Mouse (Mus musculus) splenic B cell, adult 2 months (primary cell): ENCODE data around the gene Neurog1.
A peak's percentile ranks its signal among the peaks of the same experiment; 100 is the strongest.

Experiments
- DNase-seq: peaks from one replicate; pipeline ENCODE4 v3.0.0-alpha.2; 2011; ENCODE audit warnings: low read depth, low spot score
- H3K27me3 ChIP-seq: 2 replicates; pipeline ENCODE4 v1.6.1; 2012; ENCODE audit warnings: mild to moderate bottlenecking, low read length, moderate library complexity, mixed read lengths; ENCODE audit not compliant: control insufficient read depth, poor library complexity, insufficient read depth, severe bottlenecking
- H3K36me3 ChIP-seq: 2 replicates; pipeline ENCODE4 v1.6.1; 2012; ENCODE audit warnings: mild to moderate bottlenecking, low read length, moderate library complexity, mixed read lengths; ENCODE audit not compliant: control insufficient read depth, poor library complexity, insufficient read depth, severe bottlenecking

Neurog1 gene

GRCm38 (mm10) chr13:56251924-56252619 is at the start of gene Neurog1:
Neurog1 (minus strand) TSS chr13:56252163.
- H3K36me3 ChIP-seq, result no peaks in the 10 kb centered on the region
- H3K27me3 ChIP-seq, result peaks cover 2% of the 10 kb centered on the region; the same call in 1 of the 2 replicates
- no peak for DNase-seq

GRCm38 (mm10) chr13:56299336-56299735 is 47.4 kb upstream of the Neurog1 start:
- Histone ChIP-seq H3K27me3 (no peaks in the 10 kb centered on the region; the same call in 1 of the 2 replicates), H3K36me3 (no peaks in the 10 kb centered on the region)
- no peak for DNase-seq

GRCm38 (mm10) chr13:56296659-56297020 is 44.7 kb upstream of the Neurog1 start:
- Histone ChIP-seq H3K27me3 (no peaks in the 10 kb centered on the region; the same call in 1 of the 2 replicates), H3K36me3 (no peaks in the 10 kb centered on the region)
- no peak for DNase-seq

- no peak for DNase-seq
- no peaks in the 10 kb centered on the region for H3K36me3 ChIP-seq
- H3K27me3 ChIP-seq, result no peaks in the 10 kb centered on the region; the same call in 1 of the 2 replicates
These were observed 44.1 kb upstream of the Neurog1 start, which contains the start of gene Cxcl14 for GRCm38 (mm10) chr13:56295943-56296658. Cxcl14 (minus strand) TSS chr13:56296551.

- Histone ChIP-seq H3K36me3 (no peaks in the 10 kb centered on the region), H3K27me3 (no peaks in the 10 kb centered on the region; the same call in 1 of the 2 replicates)
- DNase-seq, result no peak
These were observed 43.6 kb upstream of the Neurog1 start for GRCm38 (mm10) chr13:56295586-56295942.

- H3K27me3 ChIP-seq, result no peaks in the 10 kb centered on the region; the same call in 1 of the 2 replicates
- no peak for DNase-seq
- H3K36me3 ChIP-seq, result no peaks in the 10 kb centered on the region
These were observed 42.9 kb upstream of the Neurog1 start for GRCm38 (mm10) chr13:56294908-56295307.

- H3K27me3 ChIP-seq, result no peaks in the 10 kb centered on the region; the same call in 1 of the 2 replicates
- no peaks in the 10 kb centered on the region for H3K36me3 ChIP-seq
These were observed 38.0 kb upstream of the Neurog1 start for GRCm38 (mm10) chr13:56289998-56290397.

GRCm38 (mm10) chr13:56289261-56289660 is 37.3 kb upstream of the Neurog1 start:
- H3K27me3 ChIP-seq, result no peaks in the 10 kb centered on the region
- DNase-seq, result no peak

More at GRCm38 (mm10) chr13:56289998-56290397, 38.0 kb upstream of the Neurog1 start:
- no peak for DNase-seq

GRCm38 (mm10) chr13:56288601-56289000 is 36.6 kb upstream of the Neurog1 start:
- Histone ChIP-seq H3K27me3 (no peaks in the 10 kb centered on the region), H3K36me3 (no peaks in the 10 kb centered on the region)
- DNase-seq, result no peak

More at GRCm38 (mm10) chr13:56289261-56289660, 37.3 kb upstream of the Neurog1 start:
- no peaks in the 10 kb centered on the region for H3K36me3 ChIP-seq

GRCm38 (mm10) chr13:56287091-56287490 is 35.1 kb upstream of the Neurog1 start:
- DNase-seq, result no peak
- no peaks in the 10 kb centered on the region for H3K36me3 ChIP-seq
- no peaks in the 10 kb centered on the region for H3K27me3 ChIP-seq

- DNase-seq, result no peak
- Histone ChIP-seq H3K36me3 (no peaks in the 10 kb centered on the region), H3K27me3 (no peaks in the 10 kb centered on the region)
These were observed 31.4 kb upstream of the Neurog1 start for GRCm38 (mm10) chr13:56283321-56283720.

GRCm38 (mm10) chr13:56280356-56280755 is 28.4 kb upstream of the Neurog1 start:
- DNase-seq, result peak; percentile 3
- Histone ChIP-seq H3K36me3 (no peaks in the 10 kb centered on the region), H3K27me3 (no peaks in the 10 kb centered on the region)

- peak; percentile 60 for DNase-seq
- Histone ChIP-seq H3K36me3 (no peaks in the 10 kb centered on the region), H3K27me3 (no peaks in the 10 kb centered on the region)
These were observed 27.5 kb upstream of the Neurog1 start for GRCm38 (mm10) chr13:56279439-56279838.

- no peaks in the 10 kb centered on the region for H3K27me3 ChIP-seq
- no peaks in the 10 kb centered on the region for H3K36me3 ChIP-seq
- DNase-seq, result no peak
These were observed 23.2 kb upstream of the Neurog1 start for GRCm38 (mm10) chr13:56275171-56275570.

GRCm38 (mm10) chr13:56270124-56270523 is 18.2 kb upstream of the Neurog1 start:
- no peaks in the 10 kb centered on the region for H3K36me3 ChIP-seq
- H3K27me3 ChIP-seq, result no peaks in the 10 kb centered on the region
- DNase-seq, result no peak
